Mouse (Mus musculus) cerebellum, postnatal 14 days (tissue): Measurements from ENCODE around the gene Slc10a4.
A peak's percentile ranks its signal among the peaks of the same experiment; 100 is the strongest.
"Not testable (repeated sequence)": the region's sequence is repeated elsewhere in the genome, so short reads cannot be mapped to it uniquely, and the experiment has no call there.

Experiments used
- DNase-seq, 2 experiments: peaks; one replicate each; pipeline ENCODE4 v3.0.0; 2021; ENCODE audit warnings: mixed read lengths in 2 of 2

Gene Slc10a4

GRCm38 (mm10) chr5:73006784-73007581, at the start of gene Slc10a4:
Gene Slc10a4 (plus strand): TSS chr5:73006883.
- peak in 1 of 2 experiments; percentile 18 for DNase-seq

- no peak for DNase-seq
Observed at GRCm38 (mm10) chr5:72957281-72957680, 49.4 kb upstream of the Slc10a4 start.

- no peak for DNase-seq
Observed at GRCm38 (mm10) chr5:72960096-72960495, 46.6 kb upstream of the Slc10a4 start.

- no peak for DNase-seq
Observed at GRCm38 (mm10) chr5:72965706-72966105, 41.0 kb upstream of the Slc10a4 start.

- DNase-seq = no peak
Observed at GRCm38 (mm10) chr5:72972435-72972834, 34.2 kb upstream of the Slc10a4 start.

- DNase-seq = no peak
Observed at GRCm38 (mm10) chr5:72972934-72973333, 33.7 kb upstream of the Slc10a4 start.

GRCm38 (mm10) chr5:72974602-72975001, 32.1 kb upstream of the Slc10a4 start, which contains the start of gene Gm10135:
Gene Gm10135 (minus strand): TSS chr5:72974702.
- no peak for DNase-seq

GRCm38 (mm10) chr5:72975996-72976395, 30.7 kb upstream of the Slc10a4 start:
- no peak for DNase-seq

GRCm38 (mm10) chr5:72976539-72976938, 30.1 kb upstream of the Slc10a4 start:
- DNase-seq = no peak

- DNase-seq = peak; percentile 15 to 59
Observed at GRCm38 (mm10) chr5:72984091-72984490, 22.6 kb upstream of the Slc10a4 start.

GRCm38 (mm10) chr5:72987786-72988185, 18.9 kb upstream of the Slc10a4 start:
- no peak for DNase-seq

- no peak for DNase-seq
Observed at GRCm38 (mm10) chr5:72989756-72990155, 16.9 kb upstream of the Slc10a4 start.

- DNase-seq = no peak
Observed at GRCm38 (mm10) chr5:72992474-72992873, 14.2 kb upstream of the Slc10a4 start.

- DNase-seq = no peak
Observed at GRCm38 (mm10) chr5:72994424-72994823, 12.3 kb upstream of the Slc10a4 start.

- no peak for DNase-seq
Observed at GRCm38 (mm10) chr5:72994928-72995327, 11.8 kb upstream of the Slc10a4 start.

- no peak for DNase-seq
Observed at GRCm38 (mm10) chr5:72995379-72995778, 11.3 kb upstream of the Slc10a4 start.

- DNase-seq = not testable (repeated sequence)
Observed at GRCm38 (mm10) chr5:72998546-72998945, 8.1 kb upstream of the Slc10a4 start.

- DNase-seq = no peak
Observed at GRCm38 (mm10) chr5:73004046-73004445, 2.6 kb upstream of the Slc10a4 start.

- no peak for DNase-seq
Observed at GRCm38 (mm10) chr5:73007582-73007959, 888 bp downstream of the Slc10a4 start.

- not testable (repeated sequence) for DNase-seq
Observed at GRCm38 (mm10) chr5:73008230-73008629, 1.5 kb downstream of the Slc10a4 start.

- not testable (repeated sequence) for DNase-seq
Observed at GRCm38 (mm10) chr5:73011806-73012205, 5.1 kb downstream of the Slc10a4 start.

- DNase-seq = not testable (repeated sequence)
Observed at GRCm38 (mm10) chr5:73012884-73013610, 6.4 kb downstream of the Slc10a4 start.

GRCm38 (mm10) chr5:73013611-73014287, 7.1 kb downstream of the Slc10a4 start:
- peak in 1 of 2 experiments; percentile 9 for DNase-seq
